8 mouse cellular contexts compared by ENCODE assay signal in genomic region chr4:46195781-46196487, GRCm38 (mm10). TPM values are rescaled to one million over a fixed set of nuclear protein-coding genes. Genes with fewer than 3 reads are reported as not detected.
DNase-seq lines count a peak whose midpoint lies in the region; ATAC-seq and TF ChIP-seq lines count a peak whose summit lies in the region.

Xpa (minus strand) TSS chr4:46196311.

- peak; percentile 94 for ATAC-seq in erythroid progenitor cell, adult 5-6 weeks (replicated peaks; ENCODE audit: low FRiP score, poor library complexity, severe bottlenecking)
- peak; percentile 95 for ATAC-seq in heart, embryonic 12.5 days (ENCODE audit: insufficient number of reproducible peaks, low FRiP score)
- ATAC-seq in kidney, postnatal 0 days (replicated peaks; ENCODE audit: low FRiP score, low read depth), result peak; percentile 90
- peak; percentile 93 for ATAC-seq in liver, embryonic 11.5 days (replicated peaks; ENCODE audit: low FRiP score)
- ATAC-seq in stomach, embryonic 14.5 days (ENCODE audit: insufficient number of reproducible peaks, insufficient read depth, low FRiP score, low read depth), result peak; percentile 90

- H3K4me3 ChIP-seq in heart, embryonic 12.5 days, result peak within 1 kb of the TSS; percentile 98
- H3K4me3 ChIP-seq in kidney, postnatal 0 days (replicated peaks; ENCODE audit: low read depth, low read length), result peak within 1 kb of the TSS; percentile 87
- H3K4me3 ChIP-seq in liver, embryonic 11.5 days (ENCODE audit: low read depth, low read length), result peak within 1 kb of the TSS; percentile 83
- H3K4me3 ChIP-seq in stomach, embryonic 14.5 days (ENCODE audit: low read depth, low read length), result peak within 1 kb of the TSS; percentile 94

- H3K4me2 ChIP-seq in heart, embryonic 12.5 days, result peak within 1 kb of the TSS; percentile 87
- peak within 1 kb of the TSS; percentile 91 for H3K4me2 ChIP-seq in kidney, postnatal 0 days (ENCODE audit: low read length)
- H3K4me2 ChIP-seq in liver, embryonic 11.5 days, result peak within 1 kb of the TSS; percentile 89
- peak within 1 kb of the TSS; percentile 85 for H3K4me2 ChIP-seq in stomach, embryonic 14.5 days (replicated peaks; ENCODE audit: low read depth, low read length)

- peaks cover 5% of the 10 kb centered on the region for H3K36me3 ChIP-seq in heart, embryonic 12.5 days
- H3K36me3 ChIP-seq in kidney, postnatal 0 days (ENCODE audit: insufficient read depth, low read length), result no peaks in the 10 kb centered on the region
- no peaks in the 10 kb centered on the region; the same call in 1 of the 2 replicates for H3K36me3 ChIP-seq in liver, embryonic 11.5 days (ENCODE audit: control insufficient read depth, insufficient read depth, low read length)
- H3K36me3 ChIP-seq in stomach, embryonic 14.5 days (ENCODE audit: control insufficient read depth, insufficient read depth, low read length), result no peaks in the 10 kb centered on the region; the same call in 1 of the 2 replicates

- TF ChIP-seq CTCF in kidney, postnatal 0 days (IDR thresholded peaks at IDR 0.05; ENCODE audit: low read depth), result no peak

- DNase-seq in CD4-positive helper T cell, adult 2 months (ENCODE audit: low read depth, low spot score), result peak; percentile 97
- DNase-seq in brain, embryonic 18.5 days (ENCODE audit: low read depth, low spot score), result peak; percentile 93
- DNase-seq in kidney, postnatal 0 days (ENCODE audit: low spot score), result peak; percentile 99
- peak; percentile 90 for DNase-seq in liver, embryonic 11.5 days (ENCODE audit: low spot score)
- peak; percentile 99 for DNase-seq in naive thymus-derived CD4-positive, alpha-beta T cell, adult 2 months (ENCODE audit: low read depth)

- under 1% methylated on average over 69 of the region's 70 CpGs for WGBS in heart, embryonic 12.5 days
- under 1% methylated on average over 67 of the region's 70 CpGs for WGBS in kidney, postnatal 0 days
- WGBS in liver, embryonic 11.5 days, result under 1% methylated on average over 70 of the region's 70 CpGs
- WGBS in stomach, embryonic 14.5 days, result under 1% methylated on average over 70 of the region's 70 CpGs

- peak within 1 kb of the TSS; percentile 98 for H3K9ac ChIP-seq in heart, embryonic 12.5 days
- H3K9ac ChIP-seq in kidney, postnatal 0 days (ENCODE audit: low read depth, low read length), result peak within 1 kb of the TSS; percentile 88
- H3K9ac ChIP-seq in liver, embryonic 11.5 days (ENCODE audit: low read depth, low read length), result peak within 1 kb of the TSS; percentile 77
- peak within 1 kb of the TSS; percentile 89 for H3K9ac ChIP-seq in stomach, embryonic 14.5 days (replicated peaks; ENCODE audit: low read depth, low read length)

- peaks cover 19% of the 10 kb centered on the region for H3K27me3 ChIP-seq in heart, embryonic 12.5 days (replicated peaks)
- 0 out of 2 replicates have a peak, but pooled peaks cover 5% of the 10 kb centered on the region for H3K27me3 ChIP-seq in kidney, postnatal 0 days (ENCODE audit: insufficient read depth, low read length)
- peaks cover 8% of the 10 kb centered on the region for H3K27me3 ChIP-seq in liver, embryonic 11.5 days (replicated peaks; ENCODE audit: control insufficient read depth, insufficient read depth, low read length)
- no peaks in the 10 kb centered on the region for H3K27me3 ChIP-seq in stomach, embryonic 14.5 days (ENCODE audit: control insufficient read depth, insufficient read depth, low read length)

- peak within 1 kb of the TSS; percentile 88 for H3K27ac ChIP-seq in heart, embryonic 12.5 days (ENCODE audit: poor library complexity, severe bottlenecking)
- peak within 1 kb of the TSS; percentile 77 for H3K27ac ChIP-seq in kidney, postnatal 0 days
- H3K27ac ChIP-seq in liver, embryonic 11.5 days (ENCODE audit: low read depth, low read length), result peak within 1 kb of the TSS; percentile 33; the same call in 1 of the 2 replicates
- H3K27ac ChIP-seq in stomach, embryonic 14.5 days (ENCODE audit: low read length), result peak within 1 kb of the TSS; percentile 71

- H3K9me3 ChIP-seq in heart, embryonic 12.5 days (replicated peaks), result no peaks in the 10 kb centered on the region
- H3K9me3 ChIP-seq in kidney, postnatal 0 days (replicated peaks; ENCODE audit: low read length), result no peaks in the 10 kb centered on the region
- H3K9me3 ChIP-seq in liver, embryonic 11.5 days (ENCODE audit: control insufficient read depth, low read length), result no peaks in the 10 kb centered on the region
- H3K9me3 ChIP-seq in stomach, embryonic 14.5 days (ENCODE audit: control insufficient read depth, low read depth, low read length), result no peaks in the 10 kb centered on the region

- H3K4me1 ChIP-seq in heart, embryonic 12.5 days (replicated peaks), result peaks cover 7% of the 10 kb centered on the region
- peaks cover 8% of the 10 kb centered on the region; the same call in 1 of the 2 replicates for H3K4me1 ChIP-seq in kidney, postnatal 0 days (replicated peaks; ENCODE audit: insufficient read depth, low read length)
- peaks cover 7% of the 10 kb centered on the region; the same call in 1 of the 2 replicates for H3K4me1 ChIP-seq in liver, embryonic 11.5 days (replicated peaks; ENCODE audit: control insufficient read depth, insufficient read depth, low read length)
- 0 out of 2 replicates have a peak, but pooled peaks cover 2% of the 10 kb centered on the region for H3K4me1 ChIP-seq in stomach, embryonic 14.5 days (ENCODE audit: control insufficient read depth, insufficient read depth, low read length)

RNA-seq across cellular contexts. Expression of gene Xpa, which starts in this region (rescaled TPM):
- total RNA-seq in erythroid progenitor cell, adult 5-6 weeks (2015; ENCODE audit: low replicate concordance), result 7.9 and 25.6 TPM in 2 replicates
- total RNA-seq in erythroid progenitor cell, adult 5-6 weeks (2017; ENCODE audit: low replicate concordance), result 7.3 and 20.7 TPM in 2 replicates
- 15.4 and 15.9 TPM in 2 replicates for polyA plus RNA-seq in heart, embryonic 12.5 days (2016; fragmentation: Nextera tagmentation; extraction: Ambion mirVana)
- 30.0 and 31.9 TPM in 2 replicates for polyA plus RNA-seq in kidney, postnatal 0 days (2015; fragmentation: Nextera tagmentation; extraction: Ambion mirVana)
- 15.3 and 18.9 TPM in 2 replicates for polyA plus RNA-seq in liver, embryonic 11.5 days (2014; fragmentation: Nextera tagmentation; extraction: Ambion mirVana)
- polyA plus RNA-seq in stomach, embryonic 14.5 days (2014; fragmentation: Nextera tagmentation; extraction: Ambion mirVana), result 24.5 and 31.8 TPM in 2 replicates

Comparison
In these comparisons a context has a peak if more than half of its experiments do, and no peak if none do; other contexts are left out.
1. Peak in every context shown above with its lines: DNase-seq, ATAC-seq, H3K4me3 ChIP-seq and H3K27ac ChIP-seq.
2. H3K27ac ChIP-seq: peak in every context shown above with its lines; median percentile 88 in heart, embryonic 12.5 days; 77 in kidney, postnatal 0 days; 71 in stomach, embryonic 14.5 days; 33 in liver, embryonic 11.5 days.